Mouse (Mus musculus): ENCODE results near the gene Cbl.

The Cbl gene

DNA sequence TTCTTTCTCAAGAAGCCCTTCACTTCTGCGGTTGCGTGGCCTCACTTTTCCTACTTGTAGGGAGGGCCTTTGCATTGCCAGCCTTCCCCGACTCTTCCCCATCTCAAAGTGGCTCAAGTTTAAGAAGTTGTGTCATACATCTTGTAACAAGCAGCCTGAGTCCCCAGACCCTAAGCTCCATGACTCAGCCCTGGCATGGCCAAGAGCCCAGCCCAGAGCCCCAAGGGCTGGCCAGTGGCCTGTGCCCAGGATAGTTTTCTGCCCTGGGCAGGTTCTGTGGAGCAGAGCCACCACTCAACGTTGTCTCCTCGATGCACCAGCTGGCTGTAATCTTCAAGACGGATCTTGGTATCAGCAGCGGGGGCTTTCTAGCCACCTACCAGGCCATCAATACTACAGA is 129.0 kb downstream of the Cbl start:
- Histone ChIP-seq H3K36me3 (ENCODE audit: control insufficient read depth, insufficient read depth, low read length, poor library complexity, severe bottlenecking) (no peaks in the 10 kb centered on the region), H3K27me3 (ENCODE audit: control insufficient read depth, insufficient read depth, low read length, poor library complexity, severe bottlenecking) (no peaks in the 10 kb centered on the region)
- DNase-seq (ENCODE audit: low read depth, low spot score) = no peak

DNA sequence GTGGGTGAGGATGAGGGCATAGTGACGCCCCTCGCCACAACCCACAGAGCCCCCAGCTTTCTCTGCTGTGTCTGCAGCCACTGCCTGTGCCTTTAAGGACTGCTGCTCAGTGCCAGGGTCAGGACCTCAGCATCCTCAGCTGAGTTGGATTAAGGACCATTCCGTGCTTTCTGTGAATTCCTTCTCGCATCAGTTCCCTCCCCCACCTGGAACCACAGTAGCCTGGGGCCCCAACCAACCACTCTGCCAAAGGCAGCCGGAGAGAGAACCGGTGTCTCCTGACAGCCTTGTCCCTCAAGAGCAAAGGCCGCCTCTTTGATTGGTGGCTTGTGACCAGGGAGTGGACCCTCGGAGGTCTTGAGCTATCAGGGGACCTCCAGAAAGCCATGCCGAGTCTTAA is 132.4 kb downstream of the Cbl start, which contains the start of gene Mfrp:
TSS of gene Mfrp (plus strand) at position 240 of the 400 bp plus-strand sequence.
- no peaks in the 10 kb centered on the region for H3K36me3 ChIP-seq (ENCODE audit: control insufficient read depth, insufficient read depth, low read length, poor library complexity, severe bottlenecking)
- DNase-seq (ENCODE audit: low read depth, low spot score) = no peak
- no peaks in the 10 kb centered on the region for H3K27me3 ChIP-seq (ENCODE audit: control insufficient read depth, insufficient read depth, low read length, poor library complexity, severe bottlenecking)

DNA sequence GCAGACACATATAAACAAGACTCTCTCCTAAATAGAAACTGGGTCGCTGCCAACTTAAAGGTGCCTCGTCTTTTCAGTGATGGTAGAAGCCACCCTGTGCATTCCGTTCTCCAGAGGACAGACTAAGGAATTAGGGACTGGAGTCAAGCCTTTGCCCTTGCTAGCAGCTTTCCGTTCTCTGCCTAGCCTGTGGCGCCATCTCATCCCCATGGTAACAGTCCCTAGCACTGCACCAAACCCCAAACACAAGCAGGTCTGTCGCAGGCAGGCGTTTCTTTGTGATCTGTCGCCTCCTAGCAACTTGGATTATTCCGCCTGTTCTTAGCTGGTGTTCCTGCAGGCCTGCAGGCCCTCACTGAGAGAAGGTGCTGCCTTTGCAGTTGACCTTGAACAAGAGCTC is 137.3 kb downstream of the Cbl start:
- Histone ChIP-seq H3K27me3 (ENCODE audit: control insufficient read depth, insufficient read depth, low read length, poor library complexity, severe bottlenecking) (no peaks in the 10 kb centered on the region), H3K36me3 (ENCODE audit: control insufficient read depth, insufficient read depth, low read length, poor library complexity, severe bottlenecking) (no peaks in the 10 kb centered on the region)
- no peak for DNase-seq (ENCODE audit: low read depth, low spot score)

DNA sequence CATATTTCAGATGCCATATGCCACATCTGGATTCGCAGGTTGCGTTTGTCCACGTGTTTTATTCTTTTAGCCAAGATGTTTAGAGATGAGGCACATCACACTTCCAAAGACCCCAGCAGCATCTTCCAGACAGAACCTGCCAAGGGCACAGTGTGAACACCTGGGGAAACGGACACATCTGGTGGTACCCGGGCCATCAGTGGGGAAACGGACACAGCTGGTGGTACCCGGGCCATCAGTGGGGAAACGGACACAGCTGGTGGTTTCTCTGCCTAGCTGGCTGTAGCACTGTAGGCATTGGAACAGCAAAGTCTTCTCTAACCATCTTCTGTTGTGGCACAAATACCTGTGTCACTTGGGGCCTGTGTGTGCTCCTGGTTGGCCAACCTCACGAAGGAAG is 138.1 kb downstream of the Cbl start:
- H3K36me3 ChIP-seq (ENCODE audit: control insufficient read depth, insufficient read depth, low read length, poor library complexity, severe bottlenecking) = no peaks in the 10 kb centered on the region

DNA sequence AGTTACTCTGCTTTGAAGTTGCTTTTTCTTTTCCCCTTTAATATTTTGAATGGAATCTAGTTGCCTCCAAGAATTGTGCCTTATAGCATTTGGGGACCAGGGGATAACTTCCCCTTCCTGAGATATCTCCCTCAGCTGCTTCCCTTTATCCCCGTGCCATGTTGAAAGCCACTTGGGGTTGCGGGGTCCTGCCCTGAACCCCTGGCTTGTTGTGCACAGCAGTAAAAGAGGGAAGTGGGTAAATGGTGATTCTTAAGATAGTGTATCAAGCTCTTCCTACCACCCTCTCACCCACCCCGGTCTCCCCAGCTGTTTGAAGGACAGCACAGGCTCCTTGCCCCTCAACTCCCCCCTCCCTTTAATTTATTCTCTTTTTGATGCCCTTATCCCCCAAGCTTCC is 139.1 kb downstream of the Cbl start:
- Histone ChIP-seq H3K27me3 (ENCODE audit: control insufficient read depth, insufficient read depth, low read length, poor library complexity, severe bottlenecking) (no peaks in the 10 kb centered on the region), H3K36me3 (ENCODE audit: control insufficient read depth, insufficient read depth, low read length, poor library complexity, severe bottlenecking) (no peaks in the 10 kb centered on the region)
- DNase-seq (ENCODE audit: low read depth, low spot score) = no peak

More for the DNA sequence above, 138.1 kb downstream of the Cbl start:
- no peaks in the 10 kb centered on the region for H3K27me3 ChIP-seq (ENCODE audit: control insufficient read depth, insufficient read depth, low read length, poor library complexity, severe bottlenecking)
- no peak for DNase-seq (ENCODE audit: low read depth, low spot score)

DNA sequence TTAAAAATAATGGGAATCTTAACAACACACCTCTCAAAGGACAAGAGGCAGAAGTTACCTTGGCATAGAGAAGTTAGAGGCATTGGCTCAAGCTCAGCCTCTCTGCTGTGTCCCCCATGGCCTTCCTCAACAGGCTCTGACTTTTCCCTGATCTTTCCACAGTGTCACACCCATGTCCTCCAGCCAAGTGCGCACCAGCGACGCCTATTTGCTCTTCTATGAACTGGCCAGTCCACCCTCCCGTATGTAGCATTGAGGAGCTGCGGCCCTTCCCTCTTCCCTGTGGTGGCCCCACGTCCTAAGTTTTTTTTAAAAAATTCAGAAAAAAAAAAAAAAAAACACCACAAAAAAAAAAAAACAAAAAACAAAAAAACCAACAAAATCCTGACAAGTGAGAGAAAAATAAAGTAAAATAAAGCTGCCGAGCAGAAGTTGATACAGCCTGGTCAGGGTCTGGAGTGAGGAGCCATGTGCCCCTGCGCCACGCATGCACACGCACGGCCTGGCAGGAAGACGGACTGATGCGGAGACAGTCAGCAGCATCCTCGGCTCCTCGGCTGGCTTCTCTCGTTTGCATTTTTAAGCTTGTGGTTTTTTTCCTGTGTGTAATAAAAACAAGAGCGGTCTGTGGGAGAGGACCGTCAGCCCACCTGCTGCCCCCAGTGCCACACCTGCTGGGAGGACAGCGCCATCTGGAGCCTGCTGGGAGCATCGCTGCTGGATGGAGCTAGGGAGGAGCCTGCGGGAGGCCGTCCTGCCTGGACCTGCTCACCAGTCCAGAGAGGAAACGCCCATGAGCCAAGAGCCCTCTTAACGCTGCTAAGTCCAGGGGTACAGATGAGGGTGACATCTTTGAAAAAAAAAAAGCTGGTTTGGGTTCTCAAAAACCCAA is 140.0 kb downstream of the Cbl start:
- Histone ChIP-seq H3K36me3 (ENCODE audit: control insufficient read depth, insufficient read depth, low read length, poor library complexity, severe bottlenecking) (no peaks in the 10 kb centered on the region), H3K27me3 (ENCODE audit: control insufficient read depth, insufficient read depth, low read length, poor library complexity, severe bottlenecking) (no peaks in the 10 kb centered on the region)
- peak; percentile 84 for DNase-seq (ENCODE audit: low read depth, low spot score)
